Mouse (Mus musculus) spleen, embryonic (tissue): ENCODE data around the gene Pex7.

ENCODE experiments used
- CTCF ChIA-PET: fragments of 350-600 bp; sonication (Branson Sonifier 250); formaldehyde crosslinking; loops from one replicate; lab custom pipeline; 2022; lab: Charles Lee

Pex7 gene

DNA sequence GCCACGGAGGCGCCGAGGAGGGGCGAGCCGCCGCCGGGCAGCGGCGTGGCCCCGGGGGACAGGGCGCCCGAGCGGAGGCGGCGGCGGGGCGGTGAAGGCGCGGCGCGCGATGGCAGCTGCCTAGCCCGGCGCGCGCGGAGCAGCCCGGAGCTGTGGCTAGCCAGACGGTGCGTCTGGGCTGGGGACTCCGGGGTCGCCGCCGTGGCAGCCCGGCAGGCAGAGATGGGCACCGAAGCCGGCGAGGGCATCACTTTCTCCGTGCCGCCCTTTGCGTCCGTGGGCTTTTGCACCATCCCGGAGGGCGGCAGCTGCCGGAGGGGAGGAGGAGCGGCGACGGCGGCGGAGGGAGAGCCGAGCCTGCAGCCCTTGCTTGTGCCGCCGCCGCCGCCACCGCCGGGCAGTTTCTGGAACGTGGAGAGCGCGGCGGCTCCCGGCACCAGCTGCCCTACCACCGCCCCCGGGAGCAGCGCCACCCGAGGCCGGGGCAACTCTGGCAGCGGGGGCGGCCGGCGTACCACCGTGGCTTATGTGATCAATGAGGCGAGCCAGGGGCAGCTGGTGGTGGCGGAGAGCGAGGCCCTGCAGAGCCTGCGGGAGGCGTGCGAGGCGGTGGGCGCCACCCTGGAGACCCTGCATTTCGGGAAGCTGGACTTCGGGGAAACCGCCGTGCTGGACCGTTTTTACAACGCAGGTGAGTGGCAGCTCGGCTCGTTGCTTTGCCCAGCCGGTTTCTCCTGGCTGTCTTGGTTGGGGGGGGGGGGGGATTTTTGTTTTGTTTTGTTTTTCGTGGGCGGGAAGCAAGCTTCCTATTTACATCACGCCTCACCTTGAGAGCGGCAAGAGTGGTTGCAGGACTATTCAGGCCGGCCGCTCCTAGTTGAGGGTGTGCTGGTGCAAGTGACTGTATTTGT is 27.1 kb upstream of the Pex7 start, which contains the start of gene Map3k5:
Map3k5 (plus strand) TSS at position 89 of the 911 bp plus-strand sequence.
- CTCF ChIA-PET = interaction anchor here (0.5 to 1.7 kb wide), 10 partner anchors 23 to 214 kb away, joined by 3 to 6 read pairs (median 4); partner anchors contain the start of gene Map7

GRCm38 (mm10) chr10:19933511-19934383 is 26.3 kb upstream of the Pex7 start:
- CTCF ChIA-PET = interaction anchor here (0.6 to 1.3 kb wide), 5 partner anchors 30 to 215 kb away, joined by 3 to 6 read pairs (median 4); partner anchors contain the start of gene Map7

DNA sequence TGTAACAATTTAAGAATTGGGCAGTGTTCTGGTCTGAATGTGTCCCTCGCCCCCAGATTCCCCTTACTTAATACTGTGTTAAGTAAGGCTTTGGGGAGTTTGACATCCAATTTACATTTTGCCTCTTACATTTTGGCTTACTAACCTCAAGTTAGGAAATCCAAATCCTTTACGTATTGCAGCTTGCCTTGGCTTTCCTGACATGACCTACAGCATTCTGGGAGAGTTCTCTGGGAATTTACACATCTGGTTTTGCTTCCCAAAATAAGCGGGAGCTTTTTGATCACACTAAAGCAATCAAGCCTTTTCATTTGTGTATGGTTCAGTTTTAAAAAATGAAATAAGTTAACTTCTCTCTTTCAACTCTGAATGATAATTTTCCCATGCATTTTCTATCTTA is 25.5 kb upstream of the Pex7 start:
- CTCF ChIA-PET = interaction anchor here (0.7 kb wide), 1 partner anchor 151 kb away, joined by 3 read pairs; no protein-coding TSS in a partner anchor

DNA sequence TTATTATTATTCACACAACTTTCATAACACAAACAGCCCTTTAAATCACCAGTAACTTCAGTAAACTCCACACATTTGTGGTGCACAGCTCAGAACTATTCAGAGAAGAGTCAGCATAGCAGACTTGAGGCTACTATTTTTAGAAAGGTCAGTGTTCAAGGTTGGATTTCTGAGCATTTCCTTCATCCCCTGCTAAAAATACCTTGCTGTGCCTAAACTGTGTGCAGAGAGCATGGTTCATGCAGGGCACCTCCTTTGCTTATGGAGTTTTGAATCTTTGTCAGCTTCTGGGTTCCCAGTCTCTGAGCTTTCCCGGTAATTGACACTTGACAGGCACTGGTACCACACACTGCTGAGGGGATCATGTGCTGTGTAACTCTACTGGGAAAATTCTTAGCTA is 20.7 kb upstream of the Pex7 start:
- CTCF ChIA-PET = no interaction called here

GRCm38 (mm10) chr10:19926391-19926897 is 19.0 kb upstream of the Pex7 start:
- CTCF ChIA-PET = interaction anchor here (0.7 kb wide), 1 partner anchor 96 kb away, joined by 3 read pairs; no protein-coding TSS in a partner anchor

- CTCF ChIA-PET = interaction anchor here (0.5 to 0.7 kb wide), 2 partner anchors 151 to 1003 kb away, joined by 4 to 5 read pairs; no protein-coding TSS in a partner anchor
Measured at GRCm38 (mm10) chr10:19924256-19924655, 16.8 kb upstream of the Pex7 start.

GRCm38 (mm10) chr10:19922410-19922809 is 14.9 kb upstream of the Pex7 start:
- CTCF ChIA-PET = interaction anchor here (0.6 to 0.7 kb wide), 2 partner anchors 9 to 151 kb away, joined by 3 to 11 read pairs; no protein-coding TSS in a partner anchor

DNA sequence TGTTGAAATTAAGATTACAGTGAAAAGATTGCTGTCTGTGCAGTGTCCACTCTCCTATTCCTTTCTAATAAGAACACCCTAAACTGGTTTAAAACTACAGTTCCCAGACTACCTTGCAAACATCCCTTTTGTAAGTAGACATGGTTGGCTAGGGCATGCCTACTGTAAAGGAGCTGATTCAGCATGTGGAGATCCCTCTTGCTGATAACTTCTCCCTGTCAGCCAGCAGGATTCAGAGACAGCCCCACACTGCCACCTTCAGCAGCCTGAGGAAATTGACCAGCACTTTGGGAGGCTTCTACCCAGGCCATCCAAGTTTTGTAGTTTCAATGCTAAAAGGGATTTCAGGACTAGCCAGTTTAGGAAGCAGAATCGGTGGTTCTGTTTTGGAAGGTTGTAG is 7.8 kb upstream of the Pex7 start:
- CTCF ChIA-PET = no interaction called here

GRCm38 (mm10) chr10:19913806-19914205 is 6.3 kb upstream of the Pex7 start:
- CTCF ChIA-PET = no interaction called here

GRCm38 (mm10) chr10:19911583-19911982 is 4.1 kb upstream of the Pex7 start:
- CTCF ChIA-PET = interaction anchor here (0.6 to 0.7 kb wide), 2 partner anchors 24 to 1110 kb away, joined by 3 read pairs; no protein-coding TSS in a partner anchor

- CTCF ChIA-PET = interaction anchor here (0.6 kb wide), 2 partner anchors 218 to 1338 kb away, joined by 3 read pairs; no protein-coding TSS in a partner anchor
Measured at GRCm38 (mm10) chr10:19910516-19910915, 3.0 kb upstream of the Pex7 start.

GRCm38 (mm10) chr10:19908076-19908475 is 587 bp upstream of the Pex7 start:
- CTCF ChIA-PET = no interaction called here

GRCm38 (mm10) chr10:19904077-19904820 is 3.2 kb downstream of the Pex7 start:
- CTCF ChIA-PET = interaction anchor here (0.6 kb wide), 1 partner anchor 134 kb away, joined by 5 read pairs; no protein-coding TSS in a partner anchor

- CTCF ChIA-PET = no interaction called here
Measured at GRCm38 (mm10) chr10:19901992-19902391, 5.5 kb downstream of the Pex7 start.

GRCm38 (mm10) chr10:19900191-19900590 is 7.3 kb downstream of the Pex7 start:
- CTCF ChIA-PET = no interaction called here

DNA sequence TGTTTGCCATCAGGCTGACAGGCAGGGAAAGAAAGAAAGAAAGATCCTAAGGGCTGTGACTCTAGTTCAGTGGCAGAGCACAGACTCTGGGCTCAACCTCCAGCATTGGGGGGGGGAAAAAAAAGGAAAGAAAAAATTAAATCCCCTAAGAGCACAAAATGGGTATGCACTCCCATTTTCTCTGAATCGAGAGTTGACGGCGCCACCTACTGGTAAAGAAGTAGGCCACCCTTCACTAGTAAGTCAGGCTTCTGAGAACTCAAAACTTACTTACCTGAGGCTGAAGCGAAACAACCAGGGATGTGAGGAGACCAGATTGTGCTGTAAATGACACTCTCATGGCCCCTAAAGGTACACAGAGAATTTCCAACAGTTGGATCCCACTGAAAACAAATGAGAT is 13.5 kb downstream of the Pex7 start:
- CTCF ChIA-PET = no interaction called here

DNA sequence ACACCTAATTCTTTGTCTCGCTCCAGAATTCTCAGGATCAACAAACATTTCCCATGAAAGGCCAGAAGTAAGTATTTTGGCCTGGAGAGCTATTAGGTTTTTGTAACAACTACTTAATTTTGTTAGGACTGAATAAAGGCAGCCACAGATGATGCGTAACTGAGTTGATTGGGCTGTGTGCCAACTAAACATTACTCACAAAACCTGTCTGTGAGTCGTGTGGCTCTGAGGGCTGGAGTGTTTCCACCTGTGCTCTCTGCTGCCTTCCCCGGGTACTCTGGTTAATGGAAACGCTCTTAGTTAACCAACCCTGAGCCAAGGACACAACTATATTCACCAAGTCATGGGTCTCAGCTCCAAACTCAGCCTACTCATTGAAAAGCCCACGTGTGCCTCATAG is 14.3 kb downstream of the Pex7 start:
- CTCF ChIA-PET = interaction anchor here (0.6 kb wide), 1 partner anchor 222 kb away, joined by 6 read pairs; no protein-coding TSS in a partner anchor

- CTCF ChIA-PET = interaction anchor here (0.6 kb wide), 1 partner anchor 1436 kb away, joined by 4 read pairs; no protein-coding TSS in a partner anchor
Measured at GRCm38 (mm10) chr10:19891686-19892085, 15.8 kb downstream of the Pex7 start.

DNA sequence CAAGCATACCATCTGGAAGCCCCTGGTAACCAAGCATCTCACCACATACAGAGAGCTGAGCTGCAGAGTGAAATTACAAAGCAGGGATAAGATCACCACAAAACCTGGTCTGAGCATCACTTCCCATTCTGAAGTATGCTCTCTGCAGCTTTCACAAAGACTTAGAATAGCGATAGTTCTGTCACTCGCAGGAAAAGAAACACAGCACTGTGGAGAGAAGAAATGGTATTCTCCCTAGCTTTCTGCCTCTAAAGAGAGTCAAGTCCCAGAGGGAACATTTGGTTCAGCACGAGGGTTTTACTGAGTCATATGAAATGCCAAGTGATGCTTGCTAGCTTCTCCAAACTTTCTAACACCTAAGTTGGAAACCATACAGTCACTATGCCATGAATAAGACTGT is 17.6 kb downstream of the Pex7 start:
- CTCF ChIA-PET = no interaction called here

DNA sequence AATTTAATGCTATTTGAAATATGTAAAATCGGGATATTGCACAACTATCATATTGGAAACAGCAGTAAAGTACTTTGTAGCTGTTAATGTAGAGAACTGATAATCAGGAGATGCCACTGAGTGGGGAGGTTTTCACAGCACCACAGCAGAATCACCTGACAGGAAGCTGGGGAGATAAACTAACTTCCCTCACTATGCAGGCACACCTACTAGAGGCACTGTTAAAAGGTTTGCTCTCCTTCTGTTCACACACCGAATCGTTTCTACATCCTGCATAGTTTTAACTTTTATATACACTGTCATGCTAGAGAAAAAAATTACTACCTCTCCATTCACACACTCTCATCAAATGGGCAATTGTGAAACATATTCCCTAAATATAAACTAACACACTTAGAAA is 21.2 kb downstream of the Pex7 start:
- CTCF ChIA-PET = no interaction called here
